Mouse (Mus musculus) CH12.LX (cell line): ENCODE measurements around the gene Gm20708.

ENCODE experiments used
- CTCF ChIP-seq, 2 experiments: IDR thresholded peaks in 1 of 2; conservative IDR thresholded peaks in 1 of 2; 2 replicates each; pipeline ENCODE4 v1.5.1; 2011 to 2012; ENCODE audit warnings: low read depth in 2 of 2, low read length in 2 of 2, improper control_type of control experiment in 1 of 2, inconsistent platforms in 1 of 2, mild to moderate bottlenecking in 1 of 2, moderate library complexity in 1 of 2
- EP300 ChIP-seq: IDR thresholded peaks from 2 replicates; pipeline ENCODE4 v1.6.1; 2011; ENCODE audit warnings: low read length, improper control_type of control experiment
- MAFK ChIP-seq: IDR thresholded peaks from 2 replicates; pipeline ENCODE4 v1.6.1; 2011; ENCODE audit warnings: low read length, improper control_type of control experiment; ENCODE audit not compliant: insufficient replicate concordance
- MAX ChIP-seq: IDR thresholded peaks from 2 replicates; pipeline ENCODE4 v1.6.1; 2011; ENCODE audit warnings: low read length, improper control_type of control experiment
- POLR2A ChIP-seq: IDR thresholded peaks from 2 replicates; pipeline ENCODE4 v1.6.1; 2011; ENCODE audit warnings: low read depth, mild to moderate bottlenecking, improper control_type of control experiment, low read length
- RAD21 ChIP-seq: IDR thresholded peaks from 2 replicates; pipeline ENCODE4 v1.6.1; 2011; ENCODE audit warnings: low read depth, mild to moderate bottlenecking, low read length, improper control_type of control experiment, moderate library complexity
- SIN3A ChIP-seq: IDR thresholded peaks from 2 replicates; pipeline ENCODE4 v1.6.1; 2012; ENCODE audit warnings: low read length, improper control_type of control experiment, inconsistent platforms
- ZMIZ1 ChIP-seq: IDR thresholded peaks from 2 replicates; pipeline ENCODE4 v1.6.1; 2012; ENCODE audit warnings: low read depth, mild to moderate bottlenecking, inconsistent platforms, low read length, improper control_type of control experiment
- ZNF384 ChIP-seq: IDR thresholded peaks from 2 replicates; pipeline ENCODE4 v1.6.1; 2012; ENCODE audit warnings: low read depth, low read length, improper control_type of control experiment, inconsistent platforms

GRCm38 (mm10) chr11:117888168-117888852 lies 78.8 kb downstream of the Gm20708 start:
- no peak for TF ChIP-seq MAX
- TF ChIP-seq SIN3A, result no peak
- TF ChIP-seq EP300, result no peak
- TF ChIP-seq ZMIZ1, result no peak
- TF ChIP-seq ZNF384, result no peak
- no peak for TF ChIP-seq POLR2A
- TF ChIP-seq CTCF (conservative IDR thresholded peaks at IDR 0.05 in 1 of 2, IDR thresholded peaks at IDR 0.05 in 1 of 2; ENCODE audit: low read depth in 2 of 2, low read length in 2 of 2), result no peak
- no peak for TF ChIP-seq MAFK
- TF ChIP-seq RAD21, result no peak
